Mouse (Mus musculus) ovary, postnatal 36 days (tissue): ENCODE data around the gene Cfap57.
"Not testable (repeated sequence)": the region's sequence is repeated elsewhere in the genome, so short reads cannot be mapped to it uniquely, and the experiment has no call there.

Experiments used
- DNase-seq: peaks from one replicate; pipeline ENCODE4 v3.0.0; 2022; ENCODE audit warnings: low spot score, mixed read lengths

Gene Cfap57

DNA sequence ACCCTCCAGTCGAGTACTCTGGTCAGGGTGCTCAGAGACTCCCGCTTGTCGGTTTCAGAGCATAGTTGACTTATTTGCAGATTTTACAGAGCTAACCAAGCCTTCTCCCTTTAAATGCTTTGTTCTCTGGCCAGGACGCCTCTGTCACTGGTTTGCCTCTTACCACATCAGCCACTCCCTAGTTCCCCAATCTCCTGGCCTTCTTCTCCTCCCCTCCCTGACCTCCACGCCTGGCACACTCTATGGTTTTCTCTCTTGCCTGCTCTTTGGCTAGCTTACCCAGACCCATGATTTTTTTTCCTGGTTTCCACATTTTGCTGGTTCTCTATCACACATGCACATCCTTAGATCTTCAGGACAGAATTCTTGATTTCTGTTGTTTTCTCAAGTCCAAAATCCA is 102.4 kb downstream of the Cfap57 start:
- no peak for DNase-seq

DNA sequence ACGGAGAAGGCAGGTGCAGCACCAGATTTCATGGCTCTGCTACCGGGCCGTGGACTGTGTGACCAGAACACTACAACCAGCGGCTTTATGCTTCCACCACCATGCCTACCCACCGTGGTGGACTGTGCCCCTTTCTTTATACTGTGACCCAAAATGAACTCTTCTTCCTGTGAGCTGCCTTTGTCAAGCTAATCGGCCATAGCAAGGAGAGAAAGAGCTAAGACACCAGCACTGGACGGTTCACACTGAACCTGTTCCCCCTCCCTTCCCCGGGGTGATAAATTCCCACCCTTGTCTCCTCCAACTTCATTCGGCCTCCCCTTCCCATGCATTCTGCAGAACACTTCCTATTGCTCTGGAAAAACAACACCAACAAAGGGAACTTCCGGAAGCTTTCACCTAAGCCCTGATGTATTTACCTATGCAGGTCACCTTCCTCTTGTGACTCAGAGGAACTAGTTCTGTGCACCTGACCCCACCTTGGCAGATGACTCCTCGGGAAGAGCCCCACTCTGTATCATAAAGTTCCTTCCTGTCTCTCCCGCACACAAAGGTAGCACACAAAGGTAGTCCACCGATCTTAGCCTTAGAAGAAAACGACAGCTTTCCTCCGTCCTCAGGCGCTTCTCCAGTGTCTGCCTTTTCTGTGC is 103.0 kb downstream of the Cfap57 start:
- DNase-seq: no peak

DNA sequence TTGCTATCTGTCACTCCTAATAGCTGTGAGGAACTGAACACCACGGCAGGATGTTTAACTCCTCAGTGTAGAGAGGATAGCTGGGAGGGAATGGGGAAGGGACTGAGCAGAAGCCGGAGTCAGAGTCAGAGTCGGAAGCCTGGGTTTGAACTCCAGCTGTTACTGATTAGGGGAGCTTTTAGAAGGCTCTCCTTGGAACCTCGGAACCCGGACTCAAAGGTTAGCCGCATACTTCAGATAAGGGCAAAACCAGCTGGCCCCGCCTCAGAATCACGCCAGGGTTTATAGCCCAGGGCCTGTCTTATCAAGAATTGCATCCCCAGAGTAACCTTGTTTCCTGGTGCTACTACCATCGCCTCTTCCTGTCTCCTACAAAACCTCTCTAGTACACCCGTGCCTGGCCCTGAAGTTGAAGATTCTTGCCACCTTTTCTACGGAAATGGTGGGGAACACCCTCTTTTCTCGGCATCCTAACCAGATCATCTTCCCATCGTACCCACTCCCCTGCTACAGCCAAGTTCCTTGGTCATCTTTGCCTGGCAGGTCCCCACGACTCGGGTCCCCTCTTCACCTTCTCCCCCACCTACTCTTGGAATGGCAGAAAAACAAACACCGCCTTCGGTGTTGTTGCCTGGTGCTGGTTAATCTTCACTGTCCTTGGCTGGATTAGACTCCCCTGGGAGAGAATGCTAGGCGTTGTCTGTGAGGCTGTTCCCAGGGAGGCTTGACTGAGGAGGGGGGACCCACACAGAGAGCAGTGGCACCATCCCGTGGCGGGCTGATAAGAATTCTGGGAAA is 103.7 kb downstream of the Cfap57 start:
- DNase-seq: peak; percentile 39

DNA sequence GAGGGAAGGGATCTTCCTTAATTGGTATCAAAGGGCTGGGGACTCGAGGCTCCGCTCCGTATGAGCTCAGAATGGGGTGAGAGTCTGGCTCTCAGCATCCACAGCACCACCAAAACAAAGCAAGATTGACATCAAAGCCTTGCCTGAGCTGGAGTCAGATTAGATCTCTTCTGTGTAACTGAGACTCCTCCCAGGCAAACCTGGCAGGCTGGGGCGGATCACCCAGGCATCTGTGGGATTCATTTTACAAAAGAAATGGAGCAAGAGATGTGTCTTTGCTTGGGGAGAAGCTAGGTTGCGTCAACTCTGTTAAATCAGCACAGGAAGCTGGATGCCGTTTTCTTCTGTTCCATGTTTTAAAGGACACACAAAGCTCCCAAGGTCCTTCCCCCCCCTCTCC is 111.5 kb downstream of the Cfap57 start:
- DNase-seq: no peak

DNA sequence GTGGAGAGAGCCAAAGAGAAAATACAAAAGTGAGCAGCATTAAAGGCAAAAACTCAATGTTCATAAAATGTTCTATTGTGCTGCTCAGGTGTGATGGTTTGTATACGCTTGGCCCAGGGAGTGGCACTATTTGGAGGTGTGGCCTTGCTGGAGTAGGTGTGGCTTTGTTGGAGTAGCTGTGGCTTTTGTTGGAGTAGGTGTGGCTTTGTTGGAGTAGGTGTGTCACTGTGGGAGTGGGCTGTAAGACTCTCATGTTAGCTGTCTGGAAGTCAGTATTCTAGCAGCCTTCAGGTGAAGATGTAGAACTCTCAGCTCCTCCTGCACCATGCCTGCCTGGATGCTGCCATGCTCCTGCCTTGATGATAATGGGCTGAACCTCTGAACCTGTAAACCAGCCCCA is 113.4 kb downstream of the Cfap57 start:
- not testable (repeated sequence) for DNase-seq

DNA sequence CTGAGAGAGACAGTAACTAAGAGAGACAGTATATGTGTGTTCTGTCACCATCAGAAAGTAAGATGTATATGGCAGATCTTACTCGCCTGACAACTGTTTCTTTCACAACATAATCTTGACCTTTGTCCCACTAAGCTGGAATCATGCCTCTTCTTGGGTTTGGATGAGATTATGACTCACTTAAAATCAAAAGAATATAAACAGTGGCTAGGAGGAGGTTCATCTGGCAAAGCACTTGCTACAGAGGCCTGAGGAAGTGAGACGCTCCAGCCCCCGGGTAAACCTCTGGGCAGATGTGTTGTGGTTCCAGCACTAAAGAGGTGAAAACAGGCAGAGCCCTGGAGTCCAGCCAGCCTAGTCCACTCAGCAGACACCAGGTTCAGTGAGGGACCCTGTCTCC is 115.0 kb downstream of the Cfap57 start:
- peak; percentile 12 for DNase-seq
